Mouse (Mus musculus) MEL (cell line): ENCODE measurements around the gene Slc16a1.
A peak's percentile ranks its signal among the peaks of the same experiment; 100 is the strongest.

Source experiments
- BHLHE40 ChIP-seq: IDR thresholded peaks from 2 replicates; pipeline ENCODE4 v1.6.1; 2012; ENCODE audit warnings: low read depth, mild to moderate bottlenecking, inconsistent platforms, low read length, improper control_type of control experiment, borderline replicate concordance
- CTCF ChIP-seq, 3 experiments: IDR thresholded peaks in 2 of 3; conservative IDR thresholded peaks in 1 of 3; 2 replicates each; pipeline ENCODE4 v1.5.1; 2011 to 2012; ENCODE audit warnings: low read length in 3 of 3, low read depth in 2 of 3, mild to moderate bottlenecking in 2 of 3, improper control_type of control experiment in 1 of 3, inconsistent platforms in 1 of 3, mixed read lengths in 1 of 3, moderate library complexity in 1 of 3; ENCODE audit not compliant: control insufficient read depth in 1 of 3, insufficient read depth in 1 of 3, poor library complexity in 1 of 3, severe bottlenecking in 1 of 3
- EP300 ChIP-seq, 2 experiments: IDR thresholded peaks; 2 replicates each; pipeline ENCODE4 v1.6.1; 2011; ENCODE audit warnings: improper control_type of control experiment in 2 of 2, low read length in 2 of 2, low read depth in 1 of 2, mild to moderate bottlenecking in 1 of 2
- MAZ ChIP-seq: IDR thresholded peaks from 2 replicates; pipeline ENCODE4 v1.6.1; 2012; ENCODE audit warnings: low read depth, mild to moderate bottlenecking, inconsistent platforms, low read length, improper control_type of control experiment
- POLR2A ChIP-seq, 2 experiments: IDR thresholded peaks; 2 replicates each; pipeline ENCODE4 v1.6.1; 2011 to 2012; ENCODE audit warnings: low read length in 2 of 2, mild to moderate bottlenecking in 2 of 2, control low read depth in 1 of 2, improper control_type of control experiment in 1 of 2, low read depth in 1 of 2, moderate library complexity in 1 of 2; ENCODE audit not compliant: control insufficient read depth in 1 of 2, insufficient read depth in 1 of 2, poor library complexity in 1 of 2
- POLR2AphosphoS5 ChIP-seq: IDR thresholded peaks from 2 replicates; pipeline ENCODE4 v1.6.1; 2012; ENCODE audit warnings: low read depth, borderline replicate concordance, mild to moderate bottlenecking, inconsistent platforms, low read length, moderate library complexity, mixed read lengths
- TCF12 ChIP-seq: IDR thresholded peaks from 2 replicates; pipeline ENCODE4 v1.6.1; 2014; ENCODE audit warnings: low read depth, mild to moderate bottlenecking, inconsistent platforms, low read length, improper control_type of control experiment, moderate library complexity
- ZC3H11A ChIP-seq: IDR thresholded peaks from 2 replicates; pipeline ENCODE4 v1.6.1; 2012; ENCODE audit warnings: low read depth, mild to moderate bottlenecking, inconsistent platforms, low read length, improper control_type of control experiment

DNA sequence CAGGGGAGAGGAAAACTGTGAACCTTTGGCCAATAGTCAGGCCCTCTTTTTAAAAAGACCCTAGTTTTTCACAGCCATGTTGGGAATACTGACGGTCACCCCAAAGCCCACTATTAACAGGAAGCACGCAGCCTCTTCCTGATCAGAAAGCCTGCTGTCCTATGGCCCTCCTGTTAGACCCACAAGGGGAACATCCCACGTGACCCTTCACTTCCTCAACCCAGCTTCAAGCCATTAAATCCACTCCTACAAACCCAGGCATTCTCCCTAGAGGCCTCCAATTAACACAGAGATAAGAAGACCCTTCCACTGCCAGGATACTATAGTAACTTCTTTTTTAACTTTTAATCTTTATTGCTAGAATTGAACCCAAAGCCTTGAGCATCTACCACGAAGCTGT lies 33.6 kb downstream of the Slc16a1 start:
- TF ChIP-seq POLR2A (IDR thresholded peaks at IDR 0.05; ENCODE audit: control insufficient read depth in 1 of 2, insufficient read depth in 1 of 2, low read depth in 1 of 2, low read length in 2 of 2, poor library complexity in 1 of 2) = peak in 1 of 2 experiments; percentile 38; a peak in 1 of 4 replicates
- no peak for TF ChIP-seq MAZ
- no peak for TF ChIP-seq CTCF (IDR thresholded peaks at IDR 0.05 in 2 of 3, conservative IDR thresholded peaks at IDR 0.05 in 1 of 3; ENCODE audit: control insufficient read depth in 1 of 3, insufficient read depth in 1 of 3, low read depth in 2 of 3, low read length in 3 of 3, poor library complexity in 1 of 3, severe bottlenecking in 1 of 3)
- TF ChIP-seq EP300 (IDR thresholded peaks at IDR 0.05; ENCODE audit: low read depth in 1 of 2, low read length in 2 of 2) = no peak
- no peak for TF ChIP-seq POLR2AphosphoS5
- no peak for TF ChIP-seq TCF12
- no peak for TF ChIP-seq BHLHE40
- no peak for TF ChIP-seq ZC3H11A
